Mouse (Mus musculus) embryo, embryonic 10.5 days (tissue): ENCODE results near the gene Hcfc1r1.
A peak's percentile ranks its signal among the peaks of the same experiment; 100 is the strongest.

Source experiments
- DNase-seq: peaks from one replicate; pipeline ENCODE4 v3.0.0-alpha.2; 2015; ENCODE audit warnings: low spot score

Hcfc1r1 gene

DNA sequence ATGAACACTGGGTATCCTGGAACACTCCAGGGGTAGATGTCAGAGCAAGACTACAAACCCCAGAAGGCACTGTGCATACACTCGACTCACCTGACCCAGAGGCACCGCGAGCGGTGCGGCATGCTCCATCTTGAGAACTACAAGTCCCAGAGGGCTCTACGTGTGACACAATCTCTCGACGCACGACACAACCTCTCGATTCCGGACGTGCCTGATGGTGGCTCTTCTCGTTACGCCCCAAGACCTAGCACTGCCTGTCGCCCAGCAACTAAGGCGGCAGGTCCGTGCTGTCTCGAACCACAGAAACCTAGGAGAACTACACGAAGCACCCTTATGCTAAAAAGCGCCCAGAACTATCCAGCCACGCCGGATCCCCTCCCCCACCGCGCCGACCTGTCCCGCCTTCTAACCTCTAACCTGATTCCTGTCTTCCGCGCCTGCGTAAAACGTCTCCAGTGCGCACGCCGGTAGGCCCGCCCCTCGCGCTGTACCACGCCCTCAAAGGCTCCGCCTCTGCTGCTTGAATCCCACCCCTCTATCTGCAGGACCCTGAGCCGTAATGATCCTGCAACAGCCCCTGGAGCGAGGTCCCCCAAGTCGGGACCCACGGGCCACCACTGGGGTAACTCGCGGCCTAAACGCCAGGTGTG lies at the start of gene Hcfc1r1, which contains the start of gene Thoc6:
Hcfc1r1 (plus strand) TSS at position 173 of the 650 bp plus-strand sequence.
Thoc6 (minus strand) TSS at position 459 of the 650 bp plus-strand sequence.
- DNase-seq, result peak; percentile 96

- DNase-seq, result no peak
Measured at GRCm38 (mm10) chr17:23627813-23628212, 45.6 kb upstream of the Hcfc1r1 start.

DNA sequence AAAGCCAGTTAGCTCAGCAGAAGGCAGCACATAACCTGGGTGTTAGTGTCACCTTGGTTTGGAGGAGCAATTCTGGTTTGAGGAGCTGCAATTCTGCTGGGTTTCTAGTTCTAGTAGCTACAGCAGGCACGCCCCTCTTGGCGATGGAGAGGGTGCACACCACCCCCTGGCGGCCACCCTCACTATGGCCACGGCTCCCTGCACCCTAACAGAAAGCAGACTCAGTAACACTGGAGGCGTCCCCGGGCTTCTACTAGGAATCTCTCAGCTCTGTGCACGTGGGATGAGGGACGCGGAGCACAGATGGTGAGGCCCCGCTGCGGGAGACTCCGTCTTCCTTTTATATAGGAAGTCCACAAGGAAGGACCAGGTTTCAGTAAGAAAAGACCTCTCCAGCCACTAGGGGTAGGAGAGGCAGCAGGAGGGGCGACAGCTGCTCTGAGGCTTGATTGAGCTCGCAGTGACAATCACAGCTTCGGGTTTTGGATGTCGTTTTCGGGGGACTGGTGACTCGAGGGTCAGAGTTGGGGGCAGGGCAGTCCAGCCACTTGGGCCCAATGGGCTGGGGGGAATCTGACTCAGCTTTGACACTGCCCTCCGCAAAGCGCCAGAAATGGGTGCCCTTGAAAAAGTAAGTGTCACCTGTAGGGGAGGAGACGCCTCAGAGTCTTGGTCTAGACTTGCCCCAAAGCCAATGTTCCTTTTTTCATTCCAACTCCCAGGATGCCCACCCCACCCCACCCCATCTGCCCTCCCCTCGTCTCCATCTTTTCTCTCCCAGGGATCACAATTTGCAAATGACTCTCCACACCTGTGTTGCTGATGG lies 43.0 kb upstream of the Hcfc1r1 start:
- DNase-seq, result peak; percentile 84

GRCm38 (mm10) chr17:23631241-23631640 lies 42.2 kb upstream of the Hcfc1r1 start:
- no peak for DNase-seq

DNA sequence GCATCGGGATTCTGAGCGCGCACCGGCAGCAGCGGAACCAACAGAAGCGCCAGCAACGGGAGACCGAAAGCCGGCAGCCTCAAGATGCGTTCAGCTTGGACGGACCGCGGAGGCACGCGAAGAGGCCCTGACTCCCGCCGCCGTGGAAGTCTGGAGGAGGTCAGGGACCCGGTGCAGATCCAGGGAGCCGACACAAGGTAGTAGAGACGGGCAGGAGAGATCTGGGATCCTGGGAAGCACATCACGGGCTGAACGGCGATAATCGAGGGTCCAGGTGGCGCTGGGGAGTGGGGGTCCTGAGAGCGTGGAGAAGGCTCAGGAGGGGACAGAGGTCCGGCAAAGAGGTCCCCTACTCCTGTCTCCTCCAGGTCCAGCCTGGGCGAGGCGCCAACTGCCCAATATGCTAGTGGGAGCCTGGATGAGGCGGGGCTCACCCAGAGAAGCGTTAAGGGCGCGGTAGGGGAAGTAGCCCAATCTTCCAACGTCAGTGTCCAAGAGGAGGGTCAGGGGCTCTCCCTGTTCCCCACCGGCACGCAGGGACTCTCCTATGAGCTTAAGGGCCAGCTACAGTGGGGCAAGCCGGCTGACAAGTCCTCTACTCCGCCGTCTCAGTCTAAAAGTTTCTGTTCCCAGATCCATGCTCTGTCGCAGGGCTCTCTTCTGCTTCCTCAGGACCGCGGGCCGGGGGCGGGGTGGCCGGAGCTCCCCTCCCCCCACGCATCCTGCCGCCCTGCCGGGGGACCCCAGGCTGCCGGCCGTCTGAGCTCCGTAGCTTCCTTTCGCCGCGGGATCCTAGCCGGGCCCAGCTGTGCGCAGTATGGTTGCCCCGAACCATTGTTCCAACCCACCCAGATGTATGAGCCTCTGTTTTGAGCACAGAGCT lies 28.5 kb upstream of the Hcfc1r1 start, which contains the start of gene Mmp25:
Mmp25 (minus strand) TSS at position 665 of the 883 bp plus-strand sequence.
- peak; percentile 49 for DNase-seq

GRCm38 (mm10) chr17:23645894-23646293 lies 27.5 kb upstream of the Hcfc1r1 start:
- no peak for DNase-seq

DNA sequence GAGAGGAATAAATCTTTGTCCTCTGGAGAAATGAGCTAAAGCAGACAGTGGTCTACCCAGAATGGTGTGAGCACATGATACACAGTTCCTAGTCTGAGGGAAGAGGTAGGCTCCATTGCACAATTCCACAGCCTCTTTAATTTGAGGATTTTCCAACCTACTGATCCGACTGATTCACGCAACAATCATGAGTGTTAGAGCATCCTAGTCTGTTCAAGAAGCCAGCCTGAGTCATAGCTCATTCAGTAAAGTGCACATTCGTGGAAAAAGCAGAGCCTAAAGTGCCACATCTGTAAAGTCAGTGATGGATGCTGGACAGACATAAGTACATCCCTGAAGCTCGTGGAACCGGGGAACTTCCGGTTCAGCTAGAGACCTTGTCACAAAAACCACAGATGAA lies 22.0 kb upstream of the Hcfc1r1 start:
- DNase-seq, result no peak

DNA sequence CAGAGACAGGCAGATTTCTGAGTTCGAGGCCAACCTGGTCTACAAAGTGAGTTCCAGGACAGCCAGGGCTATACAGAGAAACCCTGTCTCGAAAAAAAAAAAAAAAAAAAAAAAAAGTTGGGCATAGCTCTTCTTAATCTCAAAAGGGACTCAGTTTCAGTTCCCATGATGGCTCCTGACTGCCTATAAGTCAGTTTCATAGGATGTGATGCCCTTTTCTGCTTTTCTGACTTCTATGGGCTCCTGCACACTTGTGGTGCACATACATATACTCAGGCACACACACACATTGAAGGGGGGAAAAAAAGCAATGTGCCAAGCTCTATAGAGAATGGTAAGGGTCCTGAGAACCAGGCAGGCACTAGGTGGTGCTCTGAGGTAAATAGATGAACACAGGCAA lies 20.1 kb upstream of the Hcfc1r1 start:
- DNase-seq, result no peak

GRCm38 (mm10) chr17:23654001-23654400 lies 19.4 kb upstream of the Hcfc1r1 start:
- no peak for DNase-seq

GRCm38 (mm10) chr17:23654410-23654809 lies 19.0 kb upstream of the Hcfc1r1 start:
- DNase-seq, result no peak

DNA sequence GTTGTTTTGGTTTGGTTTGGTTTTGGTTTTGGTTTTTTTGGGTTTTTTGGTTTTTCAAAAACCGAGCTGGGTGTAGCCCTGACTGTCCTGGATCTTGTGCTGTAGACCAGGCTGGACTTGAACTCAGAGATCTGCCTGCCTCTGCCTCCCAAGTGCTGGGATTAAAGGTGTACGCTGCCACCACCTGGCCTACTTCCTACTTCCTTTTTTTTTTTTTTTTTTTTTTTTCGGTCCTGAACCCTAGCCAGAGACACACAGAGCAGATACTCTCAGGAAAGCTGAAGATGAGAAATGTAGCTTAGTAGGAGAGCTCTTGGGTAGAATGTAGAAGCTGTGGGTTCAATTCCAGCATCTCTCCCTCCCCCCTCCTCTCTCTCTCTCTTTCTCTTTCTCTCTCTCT lies 14.9 kb upstream of the Hcfc1r1 start:
- no peak for DNase-seq

DNA sequence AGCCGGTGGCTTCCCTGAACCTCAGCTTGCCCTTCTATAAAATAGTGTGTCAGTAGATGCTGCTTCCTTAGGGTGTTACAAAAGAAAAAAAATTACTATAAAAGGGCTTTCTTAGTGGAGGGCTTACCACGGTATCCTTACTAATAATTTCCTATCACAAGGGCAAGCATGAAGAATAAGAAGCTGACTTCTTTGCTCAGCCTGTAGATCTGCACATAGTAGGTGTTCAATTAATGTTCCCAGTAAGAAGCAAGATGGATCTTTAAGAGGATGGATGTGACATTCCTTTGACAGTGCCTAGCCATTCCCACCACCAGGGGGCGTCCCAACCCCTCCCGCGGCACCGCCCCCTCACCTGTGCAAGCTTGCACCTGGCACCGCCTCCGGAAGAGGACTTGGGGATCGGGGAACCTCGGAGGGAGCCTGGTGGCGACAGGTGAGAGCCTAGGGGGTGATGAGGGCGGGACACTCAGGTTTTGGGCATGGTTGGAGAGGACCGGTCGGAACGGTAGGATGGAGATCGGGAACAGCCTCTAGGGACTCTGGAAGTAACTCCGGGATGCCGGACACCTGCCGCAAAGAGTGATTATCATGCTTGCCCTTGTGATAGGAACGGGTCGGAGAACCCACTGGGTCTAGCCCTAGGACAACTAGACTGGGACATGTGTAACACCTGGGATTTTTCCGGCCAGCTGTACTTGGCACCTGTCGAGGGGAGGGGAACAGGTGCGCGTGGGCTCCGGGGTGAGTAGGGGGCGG lies 13.1 kb upstream of the Hcfc1r1 start, which contains the start of gene Bicdl2:
Bicdl2 (plus strand) TSS at position 390 of the 759 bp plus-strand sequence.
- DNase-seq, result no peak

- no peak for DNase-seq
Measured at GRCm38 (mm10) chr17:23660876-23661200, 12.6 kb upstream of the Hcfc1r1 start.

DNA sequence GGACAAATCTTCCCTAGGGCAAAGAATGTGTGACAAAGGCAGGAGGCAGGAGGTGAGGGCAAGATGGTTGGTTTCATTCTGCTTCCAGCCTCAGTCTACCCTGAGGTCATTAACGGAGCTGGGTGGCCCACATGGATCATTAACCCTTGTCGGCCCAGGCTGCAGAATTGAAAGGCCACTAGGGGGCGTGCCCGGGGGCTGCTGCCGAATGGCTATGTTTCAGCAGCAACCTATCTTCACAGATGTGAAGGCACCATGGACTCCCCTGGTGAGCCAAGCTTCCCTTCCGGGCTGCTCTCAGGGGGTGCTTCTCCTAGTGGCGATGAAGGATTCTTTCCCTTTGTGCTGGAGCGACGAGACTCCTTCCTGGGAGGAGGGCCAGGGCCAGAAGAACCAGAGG lies 11.9 kb upstream of the Hcfc1r1 start:
- DNase-seq, result peak; percentile 39

GRCm38 (mm10) chr17:23664556-23665021 lies 8.8 kb upstream of the Hcfc1r1 start:
- peak; percentile 76 for DNase-seq

DNA sequence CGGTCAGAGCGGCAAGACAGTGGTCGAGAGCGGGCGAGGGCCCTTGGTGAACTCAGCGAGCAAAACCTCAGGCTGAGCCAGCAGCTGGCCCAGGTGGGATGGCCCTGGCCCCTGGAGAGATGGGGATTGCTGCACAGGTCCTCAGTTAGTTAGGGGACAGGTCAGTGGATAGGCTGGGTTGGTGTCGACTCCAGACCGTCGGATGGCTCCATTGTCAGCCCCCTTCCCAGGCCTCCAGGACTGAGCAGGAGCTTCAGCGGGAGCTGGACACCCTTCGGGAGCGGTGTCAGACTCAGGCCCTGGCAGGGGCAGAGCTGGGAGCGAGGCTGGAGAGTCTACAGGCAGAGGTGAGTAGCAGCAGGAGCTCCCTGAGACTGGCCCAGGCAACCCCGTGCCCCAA lies 7.9 kb upstream of the Hcfc1r1 start:
- no peak for DNase-seq

DNA sequence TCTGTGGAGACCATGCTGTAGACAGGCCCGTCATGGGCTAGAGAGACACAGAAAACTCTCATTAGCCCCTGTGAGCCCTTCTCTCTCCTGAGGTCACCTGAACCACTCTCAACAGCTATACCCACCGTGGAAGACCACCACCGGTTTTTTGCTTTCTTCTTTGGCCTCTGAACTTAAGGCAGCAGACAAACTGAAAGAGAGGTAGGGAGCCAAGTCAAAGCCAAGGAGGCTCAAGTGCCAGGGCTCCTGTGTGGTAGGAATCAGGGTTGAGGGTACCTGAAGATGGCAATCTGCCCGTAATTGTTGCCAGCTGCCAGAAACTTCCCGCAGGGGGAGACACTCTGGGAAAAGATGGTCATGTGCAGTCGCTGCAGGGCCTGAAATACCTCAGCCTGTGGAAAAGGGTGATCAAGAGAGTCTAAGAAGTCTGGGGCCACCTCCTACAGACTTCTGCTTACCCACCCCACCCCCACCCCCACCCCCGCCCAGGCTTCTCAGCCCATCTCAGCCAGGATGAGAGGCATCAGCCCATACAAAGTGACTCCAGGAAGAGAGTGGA lies 2.8 kb upstream of the Hcfc1r1 start:
- DNase-seq, result no peak

GRCm38 (mm10) chr17:23671519-23671918 lies 1.9 kb upstream of the Hcfc1r1 start:
- DNase-seq, result no peak

GRCm38 (mm10) chr17:23672761-23673160 lies 635 bp upstream of the Hcfc1r1 start:
- DNase-seq, result no peak

DNA sequence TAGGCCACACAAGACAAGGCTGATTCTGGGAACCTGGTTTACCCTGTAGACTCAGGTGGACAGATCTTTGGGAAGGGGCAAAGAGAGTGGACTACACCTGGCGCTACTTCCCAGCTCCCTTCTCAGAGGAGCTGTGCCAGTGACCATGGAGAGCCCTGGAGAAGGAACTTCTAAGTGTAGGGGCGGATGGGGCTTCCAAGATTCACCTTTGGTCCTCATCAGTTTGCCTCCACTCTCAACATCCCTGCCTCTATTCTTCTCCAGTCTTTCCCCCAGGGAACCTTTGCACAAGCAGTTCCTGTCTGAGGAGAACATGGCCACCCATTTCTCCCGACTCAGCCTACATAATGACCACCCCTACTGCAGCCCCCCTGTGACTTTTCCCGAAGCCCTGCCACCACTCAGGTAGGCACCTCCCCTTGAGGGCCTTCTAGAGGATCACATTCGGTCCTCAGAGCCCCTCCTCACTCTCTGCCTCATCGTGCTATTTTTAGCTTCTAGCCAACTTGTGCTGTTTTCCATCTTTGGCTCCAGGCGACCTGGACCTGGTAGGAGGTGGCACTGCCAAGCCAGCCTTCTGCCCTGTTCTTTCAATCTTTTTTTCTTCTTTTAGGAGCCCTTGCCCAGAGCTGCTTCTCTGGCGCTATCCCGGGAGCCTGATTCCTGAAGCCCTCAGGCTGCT lies 1.0 kb downstream of the Hcfc1r1 start:
- DNase-seq, result no peak

DNA sequence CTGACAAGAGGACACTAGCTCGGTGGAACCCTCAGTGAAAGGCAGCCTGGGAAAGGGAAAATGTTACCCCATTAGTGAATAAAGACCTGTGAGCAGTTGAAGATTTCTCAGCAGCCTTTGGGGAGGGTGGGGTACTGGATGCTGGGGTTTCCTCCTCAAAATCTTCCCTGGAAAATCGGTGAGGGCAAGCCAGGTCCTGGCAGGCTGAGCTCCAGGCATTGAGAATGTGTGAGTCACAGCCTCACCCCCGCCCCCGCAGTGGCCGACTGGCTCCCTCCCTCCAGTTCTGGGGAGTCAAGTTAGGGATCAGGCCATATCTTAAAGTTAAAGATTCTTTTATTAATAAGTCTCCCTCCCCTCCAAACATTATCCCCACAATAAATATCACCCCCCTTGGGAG lies 1.7 kb downstream of the Hcfc1r1 start:
- no peak for DNase-seq
